Mouse (Mus musculus): ENCODE data around the gene Slc16a14.

DNA sequence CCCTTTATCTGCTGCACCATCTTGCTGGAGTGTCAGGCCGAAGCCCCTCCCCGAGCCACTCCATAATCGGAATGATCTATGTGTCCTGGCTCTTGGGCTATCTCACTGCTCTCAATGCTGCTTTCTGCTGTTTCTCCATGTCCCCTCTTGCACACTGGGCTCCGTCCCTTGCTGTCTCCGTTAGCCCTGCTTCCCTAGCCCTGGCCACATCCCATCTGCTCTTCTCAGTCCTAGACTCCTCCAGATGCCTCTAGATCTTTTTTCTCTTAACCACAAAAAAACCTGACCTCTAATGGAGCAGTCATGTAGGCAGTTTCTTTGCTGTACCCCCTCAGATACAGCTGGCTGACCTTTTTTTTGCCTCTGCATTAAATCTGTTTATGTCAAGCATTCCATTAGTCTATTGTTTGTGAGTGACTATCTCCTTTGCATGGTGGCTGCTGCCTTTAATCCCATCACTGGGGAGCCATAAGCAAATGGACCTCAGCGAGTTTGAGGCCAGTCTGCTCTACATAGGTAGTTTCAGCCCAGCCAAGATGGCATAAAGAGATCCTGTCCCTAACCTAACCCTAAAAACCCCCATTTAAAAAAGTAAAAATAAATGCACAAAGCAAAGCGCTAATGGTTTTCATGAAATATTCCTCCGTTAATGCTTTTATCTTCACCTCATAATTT lies 45.5 kb downstream of the Slc16a14 start:
- TF ChIP-seq POLR2A (IDR thresholded peaks at IDR 0.05; ENCODE audit: control insufficient read depth, extremely low read depth, insufficient read depth, low read length, poor library complexity) (no peak), CTCF (IDR thresholded peaks at IDR 0.05; ENCODE audit: borderline replicate concordance, control insufficient read depth, extremely low read depth, insufficient read depth, low read length, poor library complexity) (no peak)
